13 mouse cellular contexts compared by ENCODE assay signal in genomic region chr2:180511875-180512661, GRCm38 (mm10). TPM values are rescaled to one million over a fixed set of nuclear protein-coding genes. Genes with fewer than 3 reads are reported as not detected.
A peak's percentile ranks its signal among the peaks of the same experiment; 100 is the strongest.
DNase-seq lines count a peak whose midpoint lies in the region; ATAC-seq lines count a peak whose summit lies in the region.
"Had no signal": no experiment of that assay in that cellular context is flagged by ENCODE, and none has a peak within 500 bp of the region (broad histone marks: within the 10 kb centered on the region; RNA-seq: fewer than 3 reads in every experiment).

No protein-coding gene starts in this region.

- 41% methylated on average over 13 of the region's 13 CpGs for WGBS in embryonic facial prominence, embryonic 12.5 days
- 74% methylated on average over 13 of the region's 13 CpGs for WGBS in midbrain, embryonic 13.5 days

- H3K4me3 ChIP-seq in embryonic facial prominence, embryonic 12.5 days = no peak overlapping the region
- H3K4me3 ChIP-seq in midbrain, embryonic 13.5 days (replicated peaks) = no peak overlapping the region
- H3K4me3 ChIP-seq: hindbrain, embryonic 13.5 days; neural tube, embryonic 15.5 days had no signal

- H3K9ac ChIP-seq in embryonic facial prominence, embryonic 12.5 days = peak overlapping the region; percentile 3; the same call in 1 of the 2 replicates
- no peak overlapping the region for H3K9ac ChIP-seq in midbrain, embryonic 13.5 days (replicated peaks)
- H3K9ac ChIP-seq: hindbrain, embryonic 13.5 days; neural tube, embryonic 15.5 days had no signal

- peak; percentile 18 to 26 for DNase-seq in heart, postnatal 14 days
- no peak for DNase-seq in heart, postnatal 4 days
- DNase-seq in 416B (ENCODE audit: low read depth) = peak; percentile 66
- peak; percentile 10 to 32 for DNase-seq in kidney, postnatal 36 days
- DNase-seq in spleen, adult 18-20 months = no peak
- DNase-seq in right cerebral cortex, postnatal 25 days = no peak
- DNase-seq: cerebellum, adult 2 months had no signal

- H3K9me3 ChIP-seq in embryonic facial prominence, embryonic 12.5 days = no peaks in the 10 kb centered on the region
- H3K9me3 ChIP-seq in midbrain, embryonic 13.5 days = no peaks in the 10 kb centered on the region
- H3K9me3 ChIP-seq: hindbrain, embryonic 13.5 days; neural tube, embryonic 15.5 days had no signal

- peaks cover 19% of the 10 kb centered on the region; the same call in 1 of the 2 replicates for H3K4me1 ChIP-seq in embryonic facial prominence, embryonic 12.5 days
- peaks cover 24% of the 10 kb centered on the region for H3K4me1 ChIP-seq in midbrain, embryonic 13.5 days (replicated peaks)

- no peaks in the 10 kb centered on the region for H3K36me3 ChIP-seq in embryonic facial prominence, embryonic 12.5 days
- no peaks in the 10 kb centered on the region for H3K36me3 ChIP-seq in midbrain, embryonic 13.5 days
- H3K36me3 ChIP-seq: hindbrain, embryonic 13.5 days; neural tube, embryonic 15.5 days had no signal

- H3K27ac ChIP-seq in embryonic facial prominence, embryonic 12.5 days = no peak overlapping the region
- H3K27ac ChIP-seq in midbrain, embryonic 13.5 days = no peak overlapping the region
- H3K27ac ChIP-seq: hindbrain, embryonic 13.5 days; macrophage had no signal

- H3K27me3 ChIP-seq in embryonic facial prominence, embryonic 12.5 days = no peaks in the 10 kb centered on the region
- peaks cover 84% of the 10 kb centered on the region for H3K27me3 ChIP-seq in midbrain, embryonic 13.5 days
- H3K27me3 ChIP-seq: neural tube, embryonic 15.5 days had no signal

- intact Hi-C loops in heart, postnatal 14 days (cut with DNase I) = no loop called here

- no peak overlapping the region for H3K4me2 ChIP-seq in embryonic facial prominence, embryonic 12.5 days (replicated peaks)
- H3K4me2 ChIP-seq in midbrain, embryonic 13.5 days (replicated peaks) = no peak overlapping the region
- H3K4me2 ChIP-seq: heart, embryonic 11.5 days; hindbrain, embryonic 13.5 days; neural tube, embryonic 15.5 days had no signal

- ATAC-seq in embryonic facial prominence, embryonic 12.5 days (ENCODE audit: insufficient number of reproducible peaks, insufficient read depth, low FRiP score, low TSS enrichment) = no peak
- ATAC-seq in midbrain, embryonic 13.5 days = no peak

RNA-seq across cellular contexts. Expression of gene Ntsr1, which starts 12.3 kb away (rescaled TPM):
- total RNA-seq in heart, postnatal 14 days (2021) = not detected
- under 1 TPM; 0.21 to 0.45 TPM for total RNA-seq in heart, postnatal 4 days (2021)
- polyA plus RNA-seq in embryonic facial prominence, embryonic 12.5 days (2016; fragmentation: Nextera tagmentation; extraction: Ambion mirVana) = 0.25 and 0.55 TPM in 2 replicates
- 1.2 and 1.3 TPM in 2 replicates for polyA plus RNA-seq in midbrain, embryonic 13.5 days (2015; fragmentation: Nextera tagmentation; extraction: Ambion mirVana)
- polyA plus RNA-seq: macrophage had no signal

RNA-seq across cellular contexts. Expression of gene Slco4a1, which starts 56.0 kb away (rescaled TPM):
- under 1 TPM; 0.12 to 0.41 TPM for total RNA-seq in heart, postnatal 14 days (2021)
- total RNA-seq in heart, postnatal 4 days (2021) = under 1 TPM; 0.19 to 0.20 TPM
- polyA plus RNA-seq in embryonic facial prominence, embryonic 12.5 days (2016; fragmentation: Nextera tagmentation; extraction: Ambion mirVana) = 2.0 and 2.4 TPM in 2 replicates
- polyA plus RNA-seq in midbrain, embryonic 13.5 days (2015; fragmentation: Nextera tagmentation; extraction: Ambion mirVana) = 1.6 and 1.9 TPM in 2 replicates
- polyA plus RNA-seq: heart, embryonic 11.5 days had no signal

Comparison
In these comparisons a context has a peak if more than half of its experiments do, and no peak if none do; other contexts are left out.
1. DNase-seq: peak in heart, postnatal 14 days (2 of 2), 416B (single experiment) and kidney, postnatal 36 days (2 of 2); none in heart, postnatal 4 days (single experiment), spleen, adult 18-20 months (0 of 2) and right cerebral cortex, postnatal 25 days (single experiment).